Mouse (Mus musculus): ENCODE results near the gene Hoxc4. TPM values are rescaled to one million over a fixed set of nuclear protein-coding genes. Genes with fewer than 3 reads are reported as not detected.

Hoxc4 gene
- total RNA-seq, 4 experiments from 2014 or later = 4.6 to 5.6 (median 4.7) TPM

- DNase-seq (ENCODE audit: low spot score in 2 of 2) = no peak
Measured at GRCm38 (mm10) chr15:103082622-103083021, 63.9 kb downstream of the Hoxc4 start.

- no peak for DNase-seq (ENCODE audit: low spot score in 2 of 2)
Measured at GRCm38 (mm10) chr15:103083598-103083997, 64.9 kb downstream of the Hoxc4 start.

- DNase-seq (ENCODE audit: low spot score in 2 of 2) = no peak
Measured at GRCm38 (mm10) chr15:103084944-103085343, 66.2 kb downstream of the Hoxc4 start.

- peak in 1 of 2 experiments; percentile 53 for DNase-seq (ENCODE audit: low spot score in 2 of 2)
Measured at GRCm38 (mm10) chr15:103085831-103086671, 67.3 kb downstream of the Hoxc4 start.

Small RNAs within 50 kb of the gene (microRNA-seq; reads per million reads assigned to microRNA genes)
- gene Mir196a-2 = 5,419 reads per million, percentile 89 among the genes with 10 or more reads in this experiment
- 1,255 reads per million, percentile 81 among the genes with 10 or more reads in this experiment for gene Mir615

Other genes starting within 250 kb of the Hoxc4 start
- gene Hoxc13, start 97.8 kb upstream of the Hoxc4 start, total RNA-seq (2022) = not detected
- gene Hoxc12, start 82.2 kb upstream of the Hoxc4 start, total RNA-seq (2022) = not detected
- 1 to 10 TPM; 6.0 to 8.8 (median 7.6) TPM for gene Hoxc11, start 64.5 kb upstream of the Hoxc4 start, total RNA-seq (2022)
- gene Hoxc10, start 52.1 kb upstream of the Hoxc4 start, total RNA-seq (2022) = 100 to 1,000 TPM in 1 of 4 experiments, 10 to 100 TPM in 3; 77.4 to 106 (median 88.9) TPM
- 1 to 10 TPM; 1.6 to 3.4 (median 2.4) TPM for gene Hoxc5, start 51.5 kb upstream of the Hoxc4 start, total RNA-seq (2022)
- gene Hoxc9, start 42.5 kb upstream of the Hoxc4 start, total RNA-seq (2022) = 1 to 10 TPM; 5.3 to 7.4 (median 6.0) TPM
- 1 to 10 TPM; 1.3 to 1.5 (median 1.4) TPM for gene Hoxc8, start 28.3 kb upstream of the Hoxc4 start, total RNA-seq (2022)
- 1 to 10 TPM; 4.5 to 6.3 (median 5.2) TPM for gene Hoxc6, start 20.7 kb upstream of the Hoxc4 start, total RNA-seq (2022)
- gene Smug1, start 148.2 kb downstream of the Hoxc4 start, total RNA-seq (2022) = 10 to 100 TPM in 3 of 4 experiments, 1 to 10 TPM in 1; 10.0 to 19.3 (median 12.3) TPM
- gene Cbx5, start 220.9 kb downstream of the Hoxc4 start, total RNA-seq (2022) = 10 to 100 TPM; 25.0 to 34.2 (median 28.9) TPM
- 100 to 1,000 TPM in 1 of 4 experiments, 10 to 100 TPM in 3; 82.7 to 111 (median 89.3) TPM for gene Hnrnpa1, start 221.5 kb downstream of the Hoxc4 start, total RNA-seq (2022)
- gene Nfe2, start 239.5 kb downstream of the Hoxc4 start, total RNA-seq (2022) = not detected

All from gastrocnemius, adult 8-10 months (tissue).